Mouse (Mus musculus): Measurements from ENCODE around the gene Mss51.

Mss51 gene

DNA sequence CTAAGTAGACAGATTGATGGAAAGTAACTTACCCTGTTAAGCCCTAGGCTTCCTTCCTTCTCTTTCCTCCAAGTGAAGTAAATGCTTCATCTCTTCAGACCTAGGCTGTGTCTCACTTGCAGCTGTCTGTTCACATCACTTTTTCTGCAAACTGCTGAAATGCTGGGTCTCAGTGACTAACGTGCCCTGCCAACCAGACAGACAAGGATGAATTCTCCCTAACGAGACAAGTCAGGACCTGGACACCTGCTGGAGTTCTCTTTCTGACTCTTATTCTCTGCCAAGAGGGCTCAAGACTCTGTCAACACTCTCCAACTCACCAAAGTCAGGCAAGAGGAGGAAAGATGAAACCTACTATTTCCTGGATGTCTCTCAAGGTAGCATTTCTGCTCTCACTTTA, at the start of gene Mss51:
Gene Mss51, minus strand, starts transcription at position 299 of the 400 bp plus-strand sequence.
- DNase-seq (ENCODE audit: low spot score): no peak

DNA sequence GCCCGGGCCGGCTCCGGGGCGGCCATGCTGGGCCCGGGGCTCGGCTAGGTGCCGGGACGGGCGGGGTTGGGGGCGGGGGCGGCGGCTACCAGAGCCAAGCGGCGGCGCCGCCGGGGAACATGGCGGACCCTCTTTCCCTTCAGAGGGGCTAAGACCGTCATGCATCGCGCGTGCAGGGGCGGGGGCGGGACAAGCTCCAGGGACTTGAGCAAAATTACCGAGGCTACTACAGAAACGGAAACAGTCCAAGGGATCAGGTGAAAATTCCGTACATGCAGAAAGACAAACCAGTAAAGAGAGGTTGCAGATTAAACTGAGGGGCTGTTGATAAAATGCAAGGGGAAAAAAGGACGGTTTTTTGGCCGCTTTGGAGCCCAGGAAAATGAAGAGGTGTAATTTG, 49.7 kb upstream of the Mss51 start, which contains the start of gene Ppp3cb:
Gene Ppp3cb, minus strand, starts transcription at position 159 of the 400 bp plus-strand sequence.
- peak; percentile 84 for DNase-seq (ENCODE audit: low spot score)

- DNase-seq (ENCODE audit: low spot score): peak; percentile 79
Observed at GRCm38 (mm10) chr14:20545529-20546331, 49.0 kb upstream of the Mss51 start.

DNA sequence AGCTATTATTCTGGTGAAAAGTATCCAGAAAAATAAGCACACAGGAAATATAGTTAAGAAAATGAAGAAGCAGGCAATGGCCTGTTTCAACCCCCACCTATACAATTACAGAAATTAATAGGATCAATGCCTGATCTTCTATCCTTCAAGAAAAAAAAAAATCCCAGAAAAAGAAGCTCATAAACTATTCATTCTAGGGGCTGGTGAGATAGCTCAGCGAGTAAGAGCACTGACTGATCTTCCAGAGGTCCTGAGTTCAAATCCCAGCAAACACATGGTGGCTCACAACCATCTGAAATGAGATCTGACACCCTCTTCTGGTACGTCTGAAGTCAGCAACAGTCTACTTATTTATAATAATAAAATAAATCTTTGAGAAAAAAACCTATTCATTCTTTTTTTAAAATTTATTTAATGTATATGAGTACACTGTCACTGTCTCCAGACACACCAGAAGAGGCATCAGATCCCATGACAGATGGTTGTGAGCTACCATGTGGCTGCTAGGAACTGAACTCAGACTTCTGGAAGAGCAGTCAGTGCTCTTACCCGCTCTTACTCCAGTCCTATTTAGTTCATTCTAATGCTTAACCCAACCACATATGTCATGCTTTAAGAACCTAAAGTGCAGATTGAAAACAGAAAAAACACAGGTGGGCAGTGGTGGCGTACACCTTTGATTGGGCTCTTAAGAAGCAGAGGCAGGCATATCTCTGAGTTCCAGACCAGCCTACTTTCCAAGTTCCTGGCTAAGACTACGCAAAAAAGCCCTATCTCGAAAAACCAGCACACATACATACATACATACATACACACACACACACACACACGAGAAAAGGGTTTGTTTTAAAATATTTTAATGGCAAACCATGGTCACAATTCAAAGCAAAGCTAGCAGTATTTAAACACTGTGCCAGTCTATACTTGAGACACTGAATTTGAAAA, 48.0 kb upstream of the Mss51 start:
- DNase-seq (ENCODE audit: low spot score): no peak

DNA sequence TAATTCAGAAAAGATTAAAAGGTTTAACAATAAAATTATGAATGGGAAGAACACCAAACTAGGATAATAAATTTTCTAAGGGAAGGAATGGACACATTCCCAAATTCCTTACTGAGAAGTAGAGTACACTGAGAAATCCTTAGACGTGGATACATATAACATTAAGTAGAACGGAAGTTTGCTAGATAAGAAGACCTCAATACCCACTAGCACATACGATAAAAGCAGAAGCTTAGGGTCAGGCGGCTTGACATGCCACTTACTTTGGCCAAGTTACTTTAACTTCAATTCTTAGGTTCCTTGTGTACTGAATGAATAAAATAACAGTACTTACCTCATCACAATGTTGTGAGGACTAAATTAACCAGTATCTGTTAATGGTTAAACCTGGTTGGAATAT, 32.9 kb upstream of the Mss51 start:
- DNase-seq (ENCODE audit: low spot score): no peak

DNA sequence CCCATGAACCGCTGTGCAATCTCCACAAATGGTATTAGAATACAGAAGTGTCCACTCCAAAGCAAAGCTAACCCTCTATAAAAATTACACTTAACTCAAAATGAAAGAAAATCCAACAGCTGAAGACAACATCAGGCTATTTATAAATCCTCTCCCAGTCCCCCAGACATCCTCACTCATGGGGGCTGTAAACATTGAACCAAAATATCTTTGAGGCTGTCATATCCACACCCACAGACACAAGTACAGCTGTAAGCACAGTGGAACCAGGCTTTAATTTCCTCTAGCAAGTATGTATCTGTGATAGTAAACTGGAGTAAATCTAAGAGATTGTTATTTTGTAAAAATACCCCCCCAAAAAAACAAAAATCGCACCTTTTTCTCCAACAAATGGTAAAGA, 23.5 kb upstream of the Mss51 start:
- DNase-seq (ENCODE audit: low spot score): no peak

- DNase-seq (ENCODE audit: low spot score): peak; percentile 11
Observed at GRCm38 (mm10) chr14:20508424-20508823, 11.7 kb upstream of the Mss51 start.

GRCm38 (mm10) chr14:20502966-20503365, 6.3 kb upstream of the Mss51 start:
- no peak for DNase-seq (ENCODE audit: low spot score)

- DNase-seq (ENCODE audit: low spot score): no peak
Observed at GRCm38 (mm10) chr14:20499982-20500381, 3.3 kb upstream of the Mss51 start.

GRCm38 (mm10) chr14:20486031-20486430, 10.7 kb downstream of the Mss51 start:
- DNase-seq (ENCODE audit: low spot score): no peak

DNA sequence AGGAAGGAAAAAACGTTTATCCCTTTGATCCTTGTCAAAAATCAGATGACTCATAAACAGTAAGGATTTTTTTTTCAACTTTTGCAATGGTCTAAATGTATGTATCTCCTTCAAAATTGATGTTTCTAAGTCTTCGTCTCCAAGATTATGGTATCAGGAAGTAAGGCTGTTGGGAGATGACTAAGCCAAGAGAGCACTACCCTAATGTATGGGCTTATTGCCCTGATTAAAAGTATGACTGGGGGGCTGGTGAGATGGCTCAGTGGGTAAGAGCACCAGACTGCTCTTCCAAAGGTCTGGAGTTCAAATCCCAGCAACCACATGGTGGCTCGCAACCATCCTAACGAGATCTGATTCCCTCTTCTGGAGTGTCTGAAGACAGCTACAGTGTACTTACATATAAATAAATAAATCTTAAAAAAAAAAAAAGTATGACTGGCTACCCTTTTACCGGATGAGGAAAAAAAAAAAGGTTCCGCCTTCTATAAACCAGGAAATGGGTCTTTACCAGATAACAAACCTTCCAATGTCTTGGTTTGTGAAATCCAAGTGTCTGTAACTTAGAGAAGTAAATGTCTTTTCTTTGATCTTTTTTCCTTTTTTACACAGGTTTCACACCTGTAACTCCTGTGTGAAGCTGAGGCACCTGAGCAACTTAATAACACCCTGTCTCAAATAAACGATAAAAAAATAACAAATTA, 14.5 kb downstream of the Mss51 start:
- no peak for DNase-seq (ENCODE audit: low spot score)

GRCm38 (mm10) chr14:20481211-20481610, 15.5 kb downstream of the Mss51 start:
- DNase-seq (ENCODE audit: low spot score): no peak

- DNase-seq (ENCODE audit: low spot score): no peak
Observed at GRCm38 (mm10) chr14:20480195-20480579, 16.5 kb downstream of the Mss51 start.

DNA sequence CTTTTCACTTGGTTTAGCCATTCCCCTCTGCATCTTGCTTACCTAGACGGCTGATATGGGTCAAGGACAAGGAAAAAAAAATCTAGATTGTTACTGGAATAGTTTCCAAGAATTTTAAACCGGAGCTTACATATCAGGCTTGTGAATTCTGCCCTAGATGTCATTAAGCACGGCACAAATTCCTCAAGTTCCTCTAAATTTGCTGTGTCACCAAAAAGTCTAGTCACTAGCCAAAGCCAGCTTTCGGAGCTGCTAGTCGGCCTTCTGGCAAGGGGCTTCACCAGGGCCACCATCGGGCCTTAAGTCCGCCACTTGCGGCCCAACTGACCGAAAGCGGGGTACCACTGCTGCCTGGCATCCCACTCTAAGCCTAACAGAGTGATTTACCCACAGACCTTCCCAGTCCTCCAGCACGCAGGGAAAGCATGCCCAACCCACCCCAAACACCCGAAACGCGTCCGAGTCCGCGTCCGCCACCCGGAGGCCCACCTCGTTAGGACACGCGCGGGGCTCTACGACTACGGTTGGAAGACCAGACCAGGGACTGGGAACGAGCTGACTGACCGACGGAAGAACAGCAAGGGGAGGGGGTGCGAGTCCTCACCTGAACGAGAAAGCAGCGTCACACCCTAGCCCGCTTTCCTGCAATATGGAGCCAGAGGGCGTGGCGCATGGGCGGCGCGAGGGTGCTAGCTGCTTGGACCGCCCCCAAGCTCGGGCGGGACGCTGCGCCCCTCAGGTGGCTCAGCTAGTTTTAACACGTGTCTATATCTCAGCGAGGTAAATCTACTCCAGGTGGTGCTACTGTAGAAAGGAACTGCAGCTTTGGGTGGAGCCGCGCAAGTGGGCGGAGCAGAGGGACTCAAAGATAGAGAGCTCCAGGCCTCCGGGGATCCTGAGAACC, 17.2 kb downstream of the Mss51 start, which contains the start of gene Anxa7:
Gene Anxa7, minus strand, starts transcription at position 843 of the 904 bp plus-strand sequence.
- peak; percentile 56 for DNase-seq (ENCODE audit: low spot score)

- DNase-seq (ENCODE audit: low spot score): peak; percentile 84
Observed at GRCm38 (mm10) chr14:20478801-20479200, 17.9 kb downstream of the Mss51 start.

- no peak for DNase-seq (ENCODE audit: low spot score)
Observed at GRCm38 (mm10) chr14:20478385-20478784, 18.3 kb downstream of the Mss51 start.

GRCm38 (mm10) chr14:20477261-20478025, 19.3 kb downstream of the Mss51 start:
- no peak for DNase-seq (ENCODE audit: low spot score)

DNA sequence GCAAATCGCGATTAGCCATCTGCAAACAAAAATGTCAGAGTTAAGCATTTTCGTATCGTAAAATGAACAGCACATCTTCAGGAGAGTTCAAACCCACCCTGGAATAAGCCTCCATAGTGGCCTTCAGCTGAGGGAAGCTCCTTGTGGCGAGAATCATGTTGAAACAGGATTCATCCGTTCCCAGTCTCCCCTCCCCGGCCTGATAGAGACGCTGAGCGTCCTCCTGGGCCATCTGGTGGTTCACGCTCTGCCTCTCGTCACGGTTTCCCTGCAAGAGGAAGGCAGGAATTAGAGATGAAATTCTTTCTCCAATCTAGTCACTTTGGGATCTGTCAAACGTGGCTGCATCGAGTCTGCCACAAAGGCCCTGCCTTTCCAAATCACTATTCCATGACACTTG, 36.5 kb downstream of the Mss51 start:
- DNase-seq (ENCODE audit: low spot score): no peak

DNA sequence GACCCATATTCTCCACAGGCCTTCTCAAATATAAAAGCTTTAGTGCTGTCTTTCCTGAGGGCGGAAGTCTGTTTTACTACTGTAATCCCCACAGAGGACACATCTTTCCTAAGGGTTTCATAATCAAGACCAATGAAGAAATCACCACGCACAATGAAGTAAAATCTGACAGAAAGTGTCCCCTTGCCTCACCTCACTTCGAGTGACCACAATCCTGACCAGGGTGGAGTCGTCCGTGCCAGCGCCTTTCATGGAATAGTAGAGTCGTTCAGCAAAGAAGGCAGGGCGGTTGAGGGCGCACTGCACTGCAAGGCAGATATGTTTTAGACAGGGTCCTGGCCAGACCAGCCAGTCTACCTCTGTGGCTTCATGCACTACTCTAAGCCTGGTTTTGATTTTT, 38.3 kb downstream of the Mss51 start:
- no peak for DNase-seq (ENCODE audit: low spot score)

DNA sequence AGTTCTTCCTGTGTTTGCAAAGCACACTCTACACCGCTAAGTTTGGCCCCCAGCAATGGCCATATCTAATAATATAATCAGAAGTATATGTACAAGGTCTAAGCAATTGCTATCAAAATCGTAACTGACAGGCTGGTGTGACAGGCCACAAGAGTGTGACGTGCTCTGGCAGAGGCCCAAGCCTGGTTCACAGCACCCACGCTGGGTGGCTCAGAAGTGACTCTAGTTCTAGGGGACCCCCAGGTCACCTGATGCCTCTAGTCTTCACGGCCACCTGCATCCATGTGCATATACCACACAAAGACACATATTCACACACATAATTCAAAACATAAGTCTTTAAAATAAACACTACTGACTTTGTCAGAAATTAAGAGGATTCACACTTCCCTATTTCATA, 43.8 kb downstream of the Mss51 start:
- DNase-seq (ENCODE audit: low spot score): no peak
